Mouse (Mus musculus) lung, postnatal 0 days (tissue): Measurements from ENCODE around the gene Dpp9.

Source experiments
- CTCF ChIP-seq: IDR thresholded peaks from 2 replicates; pipeline ENCODE4 v1.5.1; 2016; ENCODE audit warnings: antibody characterized with exemption, mild to moderate bottlenecking
- EP300 ChIP-seq: IDR thresholded peaks from 2 replicates; pipeline ENCODE4 v1.6.1; 2016; ENCODE audit warnings: antibody characterized with exemption, mild to moderate bottlenecking, control low read depth

DNA sequence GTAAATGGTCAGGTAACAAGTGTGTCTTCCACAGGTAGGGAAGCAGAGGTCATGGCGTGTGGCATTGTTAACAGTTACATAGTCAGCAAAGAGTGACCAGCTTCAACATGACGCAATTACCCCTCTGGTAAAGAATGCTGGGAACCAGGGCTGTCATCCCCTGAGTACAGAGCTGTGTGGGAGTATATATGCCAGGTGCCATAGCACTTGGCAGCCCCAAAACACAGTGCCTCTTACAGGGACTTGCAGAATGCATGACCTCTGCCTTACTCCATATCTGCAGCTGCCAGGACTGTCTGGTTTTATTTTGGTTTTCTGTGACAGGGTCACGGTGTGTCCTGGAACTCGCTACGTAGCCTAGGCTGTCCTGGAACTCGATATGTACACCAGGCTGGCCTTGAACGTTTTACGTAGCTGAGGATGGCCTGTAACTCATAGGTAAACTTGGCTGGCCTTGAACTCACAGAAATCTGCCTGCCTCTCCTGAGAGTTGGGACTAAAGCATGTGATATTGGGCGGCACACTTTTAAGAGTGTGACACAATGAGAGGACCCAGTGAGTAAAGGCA lies 10.7 kb downstream of the Dpp9 start:
- TF ChIP-seq EP300: no peak; the same call in 1 of the 2 replicates
- no peak for TF ChIP-seq CTCF
